Mouse (Mus musculus) urinary bladder, adult 18-20 months (tissue): ENCODE measurements at regions not wholly inside any gene's neighbourhood (a gene's known extent, or its start where the extent isn't known, plus 50 kb on each side); places are given as distances from the start of the nearest gene placed in this dataset.

Experiments
- DNase-seq, 2 experiments: peaks; one replicate each; pipeline ENCODE4 v3.0.0; 2022; ENCODE audit warnings: low spot score in 2 of 2, mixed read lengths in 2 of 2

- DNase-seq, result no peak
Measured at GRCm38 (mm10) chr14:123081016-123081714, 97.3 kb upstream of the Tmtc4 start.

- DNase-seq, result no peak
Measured at GRCm38 (mm10) chr14:123079733-123080132, 95.9 kb upstream of the Tmtc4 start.

GRCm38 (mm10) chr14:123078804-123079203 is 95.0 kb upstream of the Tmtc4 start:
- DNase-seq, result no peak

GRCm38 (mm10) chr14:123066344-123066743 is 82.5 kb upstream of the Tmtc4 start:
- no peak for DNase-seq

GRCm38 (mm10) chr14:123065566-123065965 is 81.7 kb upstream of the Tmtc4 start:
- DNase-seq, result no peak

- no peak for DNase-seq
Measured at GRCm38 (mm10) chr14:123065136-123065535, 81.3 kb upstream of the Tmtc4 start.

GRCm38 (mm10) chr14:123062908-123063307 is 79.1 kb upstream of the Tmtc4 start:
- no peak for DNase-seq

GRCm38 (mm10) chr14:123056976-123057375 is 73.1 kb upstream of the Tmtc4 start:
- DNase-seq, result no peak

- no peak for DNase-seq
Measured at GRCm38 (mm10) chr14:123048451-123048850, 64.6 kb upstream of the Tmtc4 start.

GRCm38 (mm10) chr14:123040046-123040445 is 56.2 kb upstream of the Tmtc4 start:
- DNase-seq, result no peak

GRCm38 (mm10) chr14:123037444-123037843 is 53.6 kb upstream of the Tmtc4 start:
- DNase-seq, result no peak
